Mouse (Mus musculus) CD4-positive helper T cell, adult 2 months (primary cell): ENCODE results near the gene Cgnl1.

Experiments
- DNase-seq: peaks from one replicate; pipeline ENCODE4 v3.0.0-alpha.2; 2012; ENCODE audit warnings: low read depth, missing footprints, low spot score

Gene Cgnl1

DNA sequence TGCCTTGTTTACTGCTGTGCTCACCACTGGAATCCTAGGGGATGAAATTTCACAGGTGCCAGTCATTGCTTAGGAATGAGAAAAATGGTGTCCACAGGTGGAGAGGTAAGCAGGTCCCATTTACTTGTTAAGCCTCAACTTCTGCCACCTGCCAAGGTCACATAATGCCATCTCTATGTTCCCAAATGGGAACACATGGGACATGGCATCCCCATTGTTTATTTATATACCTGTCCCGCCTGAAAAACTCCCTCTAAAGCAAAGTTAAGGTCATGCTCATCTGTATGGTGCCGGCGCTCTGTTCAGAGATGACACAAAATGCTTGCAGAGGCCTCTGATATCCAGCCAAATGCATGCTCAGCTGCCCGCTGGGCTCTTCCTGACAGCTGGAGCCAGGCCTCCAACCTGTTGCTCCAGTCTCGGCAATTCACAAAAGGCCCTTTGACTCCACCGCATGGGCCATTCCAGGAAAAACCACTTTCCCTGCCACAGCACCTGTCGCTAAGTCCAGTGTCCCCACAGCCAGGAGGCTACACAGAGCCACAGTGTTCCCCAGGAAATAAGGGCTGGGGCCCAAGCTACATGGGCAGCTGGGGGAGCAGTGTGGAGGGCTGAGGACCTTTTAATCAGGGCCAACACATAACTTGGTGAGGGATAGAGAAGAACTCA lies 192.4 kb downstream of the Cgnl1 start:
- DNase-seq = no peak
